Mouse (Mus musculus) limb, embryonic 14.5 days (tissue): ENCODE data around the gene Zfp296. TPM values are rescaled to one million over a fixed set of nuclear protein-coding genes. Genes with fewer than 3 reads are reported as not detected.

Experiments used
- ATAC-seq: fragments of 200-750 bp; cut with Nextera tagmentation; 2 replicates; pipeline ENCODE4 v1.8.0; 2017; ENCODE audit warnings: low read depth, moderate number of reproducible peaks, moderate TSS enrichment; ENCODE audit not compliant: low FRiP score
- DNase-seq: peaks from one replicate; pipeline ENCODE4 v3.0.0-alpha.2; 2015; ENCODE audit warnings: low spot score
- H3K27ac ChIP-seq: fragments of 300-500 bp; sonication (generic); replicated peaks from 2 replicates; pipeline ENCODE4 v1.5.1; 2014; ENCODE audit warnings: low read depth, mild to moderate bottlenecking, low read length, moderate library complexity, mixed read lengths
- H3K27me3 ChIP-seq: fragments of 300-500 bp; sonication (generic); 2 replicates; pipeline ENCODE4 v1.6.1; 2014; ENCODE audit warnings: low read length, mixed read lengths; ENCODE audit not compliant: control insufficient read depth, insufficient read depth
- H3K36me3 ChIP-seq: fragments of 300-500 bp; sonication (generic); 2 replicates; pipeline ENCODE4 v1.6.1; 2014; ENCODE audit warnings: mild to moderate bottlenecking, low read length, moderate library complexity, mixed read lengths; ENCODE audit not compliant: control insufficient read depth, insufficient read depth
- H3K4me1 ChIP-seq: fragments of 300-500 bp; sonication (generic); 2 replicates; pipeline ENCODE4 v1.6.1; 2014; ENCODE audit warnings: antibody characterized with exemption, low read length, mixed read lengths; ENCODE audit not compliant: control insufficient read depth, insufficient read depth
- H3K4me2 ChIP-seq: fragments of 300-500 bp; sonication (generic); replicated peaks from 2 replicates; pipeline ENCODE4 v1.6.1; 2014; ENCODE audit warnings: low read depth, mild to moderate bottlenecking, low read length, moderate library complexity; ENCODE audit not compliant: severe bottlenecking
- H3K4me3 ChIP-seq: fragments of 300-500 bp; sonication (generic); replicated peaks from 2 replicates; pipeline ENCODE4 v1.5.1; 2014; ENCODE audit warnings: low read length
- H3K9ac ChIP-seq: fragments of 300-500 bp; sonication (generic); 2 replicates; pipeline ENCODE4 v1.6.1; 2014; ENCODE audit warnings: mild to moderate bottlenecking, low read depth, low read length, moderate library complexity; ENCODE audit not compliant: severe bottlenecking
- H3K9me3 ChIP-seq: fragments of 300-500 bp; sonication (generic); 2 replicates; pipeline ENCODE4 v1.6.1; 2016; ENCODE audit warnings: low read length; ENCODE audit not compliant: control insufficient read depth
- POLR2A ChIP-seq: fragments of 200-500 bp; IDR thresholded peaks from 2 replicates; pipeline ENCODE4 v1.8.0; 2012; ENCODE audit warnings: inconsistent platforms, mild to moderate bottlenecking, moderate library complexity, borderline replicate concordance; ENCODE audit not compliant: insufficient read depth, insufficient read length; ENCODE audit errors: extremely low read depth
- WGBS: fragments of 180-500 bp; shearing (Covaris S2); extraction: QIAGEN DNeasy Blood & Tissue Kit; methylation state at CpG from one replicate; pipeline ENCODE4 v1.1.7; 2014; 5-methylcytosine and 5-hydroxymethylcytosine counted together
- polyA plus RNA-seq, 2 experiments: library from polyadenylated mRNA; depleted of rRNA in 1 of 2; stranded (reverse) in 1 of 2; unstranded in 1 of 2; fragments of >200 nt; fragmentation: Nextera tagmentation in 1 of 2; extraction: Ambion mirVana in 1 of 2; gene quantifications; 2 replicates each; pipeline versions ENCODE4 v1.2.1 to v1.2.3; 2012 to 2014

The Zfp296 gene
- polyA plus RNA-seq, 2 experiments = 1.8 to 2.2 TPM

- WGBS = 88% methylated on average over 5 of the region's 6 CpGs
- DNase-seq (no peak), ATAC-seq (no peak)
- no peak overlapping the region for H3K4me3 ChIP-seq
- H3K9me3 ChIP-seq = no peaks in the 10 kb centered on the region
- H3K4me1 ChIP-seq = peaks cover 25% of the 10 kb centered on the region
- H3K36me3 ChIP-seq = peaks cover 25% of the 10 kb centered on the region
- H3K27me3 ChIP-seq = no peaks in the 10 kb centered on the region
- no peak for TF ChIP-seq POLR2A
- H3K9ac ChIP-seq = no peak overlapping the region
- H3K4me2 ChIP-seq = no peak overlapping the region
- H3K27ac ChIP-seq = no peak overlapping the region
Observed at GRCm38 (mm10) chr7:19557982-19558900, 18.8 kb upstream of the Zfp296 start.

GRCm38 (mm10) chr7:19558965-19559364 is 18.1 kb upstream of the Zfp296 start:
- peaks cover 18% of the 10 kb centered on the region for H3K36me3 ChIP-seq
- H3K4me1 ChIP-seq = peaks cover 25% of the 10 kb centered on the region
- ATAC-seq (no peak), DNase-seq (no peak)
- no peaks in the 10 kb centered on the region for H3K27me3 ChIP-seq
- no peak overlapping the region for H3K4me2 ChIP-seq
- whole genome bisulfite sequencing = 52% methylated on average over 2 of the region's 2 CpGs
- H3K9ac ChIP-seq = no peak overlapping the region
- H3K4me3 ChIP-seq = no peak overlapping the region
- TF ChIP-seq POLR2A = no peak
- H3K27ac ChIP-seq = no peak overlapping the region
- H3K9me3 ChIP-seq = no peaks in the 10 kb centered on the region

GRCm38 (mm10) chr7:19560491-19561260 is 16.4 kb upstream of the Zfp296 start:
- Histone ChIP-seq H3K9me3 (no peaks in the 10 kb centered on the region), H3K4me1 (peaks cover 25% of the 10 kb centered on the region), H3K27ac (0 out of 2 replicates have a peak overlapping the region, but pooled peaks have one; percentile 94), H3K9ac (peak overlapping the region; percentile 95), H3K4me3 (peak overlapping the region; percentile 80), H3K36me3 (peaks cover 20% of the 10 kb centered on the region), H3K27me3 (no peaks in the 10 kb centered on the region), H3K4me2 (peak overlapping the region; percentile 62)
- DNase-seq (no peak), ATAC-seq (no peak)
- no peak for TF ChIP-seq POLR2A
- 18% methylated on average over 11 of the region's 11 CpGs for WGBS

GRCm38 (mm10) chr7:19561431-19561764 is 15.7 kb upstream of the Zfp296 start:
- H3K4me1 ChIP-seq = peaks cover 25% of the 10 kb centered on the region
- no peak for TF ChIP-seq POLR2A
- peaks cover 19% of the 10 kb centered on the region for H3K36me3 ChIP-seq
- ATAC-seq (no peak), DNase-seq (no peak)
- peak overlapping the region; percentile 80 for H3K4me3 ChIP-seq
- peak overlapping the region; percentile 95 for H3K9ac ChIP-seq
- no peaks in the 10 kb centered on the region for H3K27me3 ChIP-seq
- H3K9me3 ChIP-seq = no peaks in the 10 kb centered on the region
- H3K27ac ChIP-seq = peak overlapping the region; percentile 94; the same call in 1 of the 2 replicates
- peak overlapping the region; percentile 62 for H3K4me2 ChIP-seq
- WGBS = under 1% methylated on average over 11 of the region's 11 CpGs
